Mouse (Mus musculus) thymus, postnatal 4 days (tissue): ENCODE measurements around the gene Car11.

Source experiments
- DNase-seq: peaks from one replicate; pipeline ENCODE4 v3.0.0; 2021

Car11 gene

GRCm38 (mm10) chr7:45725151-45725550 lies 25.5 kb downstream of the Car11 start:
- DNase-seq, result no peak

- no peak for DNase-seq
Observed at GRCm38 (mm10) chr7:45725713-45726112, 26.1 kb downstream of the Car11 start, which contains the start of gene Spaca4. Gene Spaca4 (minus strand): TSS chr7:45725813.

GRCm38 (mm10) chr7:45726419-45726818 lies 26.8 kb downstream of the Car11 start:
- DNase-seq, result no peak

GRCm38 (mm10) chr7:45727625-45728024 lies 28.0 kb downstream of the Car11 start:
- no peak for DNase-seq

- DNase-seq, result peak; percentile 84
Observed at GRCm38 (mm10) chr7:45730727-45731431, 31.2 kb downstream of the Car11 start.

GRCm38 (mm10) chr7:45733477-45733876 lies 33.8 kb downstream of the Car11 start:
- DNase-seq, result peak; percentile 79

- peak; percentile 91 for DNase-seq
Observed at GRCm38 (mm10) chr7:45739162-45739763, 39.6 kb downstream of the Car11 start.

GRCm38 (mm10) chr7:45739820-45740219 lies 40.2 kb downstream of the Car11 start:
- no peak for DNase-seq

GRCm38 (mm10) chr7:45741308-45741707 lies 41.7 kb downstream of the Car11 start:
- no peak for DNase-seq

- DNase-seq, result peak; percentile 57
Observed at GRCm38 (mm10) chr7:45741777-45742176, 42.1 kb downstream of the Car11 start.

GRCm38 (mm10) chr7:45742338-45742737 lies 42.7 kb downstream of the Car11 start:
- DNase-seq, result peak; percentile 51

GRCm38 (mm10) chr7:45744387-45744786 lies 44.7 kb downstream of the Car11 start:
- DNase-seq, result peak; percentile 61

- peak; percentile 50 for DNase-seq
Observed at GRCm38 (mm10) chr7:45746518-45746917, 46.9 kb downstream of the Car11 start.

GRCm38 (mm10) chr7:45747450-45747849 lies 47.8 kb downstream of the Car11 start:
- no peak for DNase-seq

- no peak for DNase-seq
Observed at GRCm38 (mm10) chr7:45748110-45748509, 48.5 kb downstream of the Car11 start.

GRCm38 (mm10) chr7:45749401-45749800 lies 49.8 kb downstream of the Car11 start:
- no peak for DNase-seq

GRCm38 (mm10) chr7:45750162-45750561 lies 50.5 kb downstream of the Car11 start:
- DNase-seq, result no peak
